29 mouse cellular contexts compared by ENCODE assay signal in genomic region chr2:132179371-132179770, GRCm38 (mm10). TPM values are rescaled to one million over a fixed set of nuclear protein-coding genes. Genes with fewer than 3 reads are reported as not detected.
DNase-seq lines count a peak whose midpoint lies in the region; TF ChIP-seq lines count a peak whose summit lies in the region.
"Had no signal": no experiment of that assay in that cellular context is flagged by ENCODE, and none has a peak within 500 bp of the region (broad histone marks: within the 10 kb centered on the region; RNA-seq: fewer than 3 reads in every experiment).

No protein-coding gene starts in this region.

- no peak overlapping the region for H3K4me3 ChIP-seq in heart, adult 2 months
- no peak overlapping the region for H3K4me3 ChIP-seq in layer of hippocampus, adult 2 months
- no peak overlapping the region for H3K4me3 ChIP-seq in thymus, adult 2 months (ENCODE audit: control insufficient read depth, insufficient read depth, low read length)
- H3K4me3 ChIP-seq: embryonic facial prominence, embryonic 10.5 days; embryonic facial prominence, embryonic 13.5 days; erythroblast, embryonic 14.5 days; forebrain, embryonic 12.5 days; forebrain, embryonic 15.5 days; heart, embryonic 12.5 days; heart, embryonic 15.5 days; hindbrain, embryonic 10.5 days; hindbrain, embryonic 13.5 days had no signal

- no peak for TF ChIP-seq CTCF in heart, adult 2 months (IDR thresholded peaks at IDR 0.05)
- 0 out of 2 replicates have a peak, but pooled peaks have one; percentile 5 for TF ChIP-seq CTCF in layer of hippocampus, adult 2 months (conservative IDR thresholded peaks at IDR 0.05)
- TF ChIP-seq CTCF in thymus, adult 2 months (IDR thresholded peaks at IDR 0.05; ENCODE audit: borderline replicate concordance, control insufficient read depth, extremely low read depth, insufficient read depth, low read length, poor library complexity): no peak

- TF ChIP-seq POLR2A in heart, adult 2 months (IDR thresholded peaks at IDR 0.05; ENCODE audit: insufficient read depth, low read depth, low read length): no peak
- no peak for TF ChIP-seq POLR2A in thymus, adult 2 months (IDR thresholded peaks at IDR 0.05; ENCODE audit: control insufficient read depth, extremely low read depth, insufficient read depth, low read length, poor library complexity)

- H3K27ac ChIP-seq in heart, adult 2 months: no peak overlapping the region
- no peak overlapping the region for H3K27ac ChIP-seq in layer of hippocampus, adult 2 months
- H3K27ac ChIP-seq in thymus, adult 2 months (ENCODE audit: control insufficient read depth, insufficient read depth, low read length): no peak overlapping the region
- H3K27ac ChIP-seq: embryonic facial prominence, embryonic 10.5 days; embryonic facial prominence, embryonic 13.5 days; forebrain, embryonic 12.5 days; forebrain, embryonic 15.5 days; heart, embryonic 15.5 days; hindbrain, embryonic 10.5 days; hindbrain, embryonic 13.5 days had no signal

- peak; percentile 78 for DNase-seq in heart, adult 11 months
- DNase-seq in heart, adult 2 months: no peak
- no peak for DNase-seq in layer of hippocampus, adult 2 months (ENCODE audit: low spot score in 2 of 2)
- DNase-seq in layer of hippocampus, postnatal 25 days (ENCODE audit: extremely low spot score in 1 of 2, low spot score in 1 of 2): no peak
- peak; percentile 10 for DNase-seq in thymus, postnatal 14 days
- no peak for DNase-seq in thymus, adult 2 months
- peak; percentile 81 for DNase-seq in R1 (ENCODE audit: low read depth, low spot score)
- DNase-seq in urinary bladder, adult 18-20 months (ENCODE audit: low spot score in 2 of 2): no peak
- DNase-seq: adrenal gland, postnatal 10 days; adrenal gland, postnatal 36 days; B cell, adult 2 months; cerebellum, adult 2 months; cerebellum, adult 9-11 months; cerebellum, postnatal 36 days; embryo, embryonic 11 days; gastrocnemius, postnatal 10 days; gastrocnemius, postnatal 36 days; heart, postnatal 10 days; heart, postnatal 36 days had no signal

- no peak overlapping the region for H3K9ac ChIP-seq in heart, adult 2 months (ENCODE audit: low read depth, low read length)
- H3K9ac ChIP-seq: embryonic facial prominence, embryonic 13.5 days; forebrain, embryonic 12.5 days; forebrain, embryonic 15.5 days; heart, embryonic 12.5 days; heart, embryonic 15.5 days; hindbrain, embryonic 13.5 days had no signal

- 91% methylated on average over 7 of the region's 7 CpGs for WGBS in heart, adult 2 months
- 84% methylated on average over 7 of the region's 7 CpGs for WGBS in thymus, adult 2 months

- no peaks in the 10 kb centered on the region for H3K79me2 ChIP-seq in heart, adult 2 months (replicated peaks; ENCODE audit: control insufficient read depth, insufficient read depth, low read length)

- no peaks in the 10 kb centered on the region for H3K27me3 ChIP-seq in heart, adult 2 months (ENCODE audit: control insufficient read depth, insufficient read depth, low read length)
- no peaks in the 10 kb centered on the region for H3K27me3 ChIP-seq in thymus, adult 2 months (ENCODE audit: control insufficient read depth, insufficient read depth, low read length)
- H3K27me3 ChIP-seq: CH12.LX; embryonic facial prominence, embryonic 13.5 days; forebrain, embryonic 12.5 days; forebrain, embryonic 15.5 days; heart, embryonic 15.5 days; hindbrain, embryonic 13.5 days had no signal

- no peaks in the 10 kb centered on the region for H3K4me1 ChIP-seq in heart, adult 2 months (ENCODE audit: control insufficient read depth, insufficient read depth, low read length)
- 0 out of 2 replicates have a peak, but pooled peaks cover 2% of the 10 kb centered on the region for H3K4me1 ChIP-seq in thymus, adult 2 months (replicated peaks; ENCODE audit: control insufficient read depth, insufficient read depth, low read length)
- H3K4me1 ChIP-seq: embryonic facial prominence, embryonic 10.5 days; embryonic facial prominence, embryonic 13.5 days; forebrain, embryonic 12.5 days; forebrain, embryonic 15.5 days; heart, embryonic 12.5 days; heart, embryonic 15.5 days; hindbrain, embryonic 10.5 days; hindbrain, embryonic 13.5 days had no signal

- TF ChIP-seq EP300 in heart, adult 2 months (IDR thresholded peaks at IDR 0.05; ENCODE audit: insufficient read depth, low read depth, low read length): no peak

- H3K36me3 ChIP-seq in heart, adult 2 months (ENCODE audit: control insufficient read depth, insufficient read depth, low read length): no peaks in the 10 kb centered on the region
- no peaks in the 10 kb centered on the region for H3K36me3 ChIP-seq in thymus, adult 2 months (ENCODE audit: control insufficient read depth, insufficient read depth, low read length)
- H3K36me3 ChIP-seq: embryonic facial prominence, embryonic 10.5 days; embryonic facial prominence, embryonic 13.5 days; forebrain, embryonic 12.5 days; forebrain, embryonic 15.5 days; heart, embryonic 12.5 days; heart, embryonic 15.5 days; hindbrain, embryonic 10.5 days; hindbrain, embryonic 13.5 days had no signal

- intact Hi-C loops in heart, adult 2 months (cut with DNase I): no loop called here

RNA-seq across cellular contexts. Expression of gene Slc23a2, which starts 34.5 kb away (rescaled TPM):
- total RNA-seq in heart, adult 2 months (2021): 10 to 100 TPM; 11.8 to 15.6 TPM
- polyA plus RNA-seq in heart, adult 2 months (2012; rRNA removed): 11.2 and 19.3 TPM in 2 replicates
- total RNA-seq in layer of hippocampus, adult 2 months (2021): 10 to 100 TPM; 93.1 to 96.0 TPM
- 10 to 100 TPM; 90.9 to 94.0 TPM for total RNA-seq in layer of hippocampus, postnatal 25 days (2021)
- polyA plus RNA-seq in thymus, adult 2 months (2012; rRNA removed): 50.8 and 51.7 TPM in 2 replicates
- polyA plus RNA-seq: erythroblast, embryonic 14.5 days had no signal

Comparison
In these comparisons a context has a peak if more than half of its experiments do, and no peak if none do; other contexts are left out.
1. DNase-seq: peak in heart, adult 11 months (single experiment), thymus, postnatal 14 days (single experiment) and R1 (single experiment); none in heart, adult 2 months (0 of 2), layer of hippocampus, adult 2 months (0 of 2), layer of hippocampus, postnatal 25 days (0 of 2), thymus, adult 2 months (single experiment) and urinary bladder, adult 18-20 months (0 of 2).
2. RNA of gene Slc23a2, which starts 34.5 kb away (total RNA-seq): 93.1 to 96.0 TPM in layer of hippocampus, adult 2 months and 90.9 to 94.0 TPM in layer of hippocampus, postnatal 25 days; 11.8 to 15.6 TPM in heart, adult 2 months; every median in the first group is over 4 times any median in the second.